Mouse (Mus musculus): ENCODE measurements around the gene Rpl10l. TPM values are rescaled to one million over a fixed set of nuclear protein-coding genes. Genes with fewer than 3 reads are reported as not detected.

The Rpl10l gene
- polyA plus RNA-seq (2017; shearing (Covaris generic)), result not detected

GRCm38 (mm10) chr12:66283991-66284622 lies at the start of gene Rpl10l:
Gene Rpl10l, minus strand, starts transcription at chr12:66284401.

Data from CD4-positive, CD25-positive, alpha-beta regulatory T cell, adult 9 weeks (primary cell).